Mouse (Mus musculus) forebrain, embryonic 11.5 days (tissue): Measurements from ENCODE around the gene Fam71f2. TPM values are rescaled to one million over a fixed set of nuclear protein-coding genes. Genes with fewer than 3 reads are reported as not detected.

Experiments used
- polyA plus RNA-seq: library from polyadenylated mRNA; unstranded; fragments of >200 nt; fragmentation: Nextera tagmentation; extraction: Ambion mirVana; gene quantifications from 2 replicates; pipeline ENCODE4 v1.2.1, GENCODE M21; 2014

Fam71f2 gene
- polyA plus RNA-seq, 1 experiment from 2014 or later: 0.52 TPM

Other genes starting within 250 kb of the Fam71f2 start
- not detected in 2 replicates for gene Lep, start 219.4 kb upstream of the Fam71f2 start, polyA plus RNA-seq
- gene Rbm28, start 114.6 kb upstream of the Fam71f2 start, polyA plus RNA-seq: 73.3 and 74.8 TPM in 2 replicates
- gene Prrt4, start 100.0 kb upstream of the Fam71f2 start, polyA plus RNA-seq: 0.67 and 0.95 TPM in 2 replicates
- 38.3 and 40.0 TPM in 2 replicates for gene Impdh1, start 63.2 kb upstream of the Fam71f2 start, polyA plus RNA-seq
- gene Hilpda, start 7.1 kb upstream of the Fam71f2 start, polyA plus RNA-seq: 27.3 and 29.2 TPM in 2 replicates
- gene Fam71f1, start 39.5 kb downstream of the Fam71f2 start, polyA plus RNA-seq: not detected in 2 replicates
- gene Calu, start 68.5 kb downstream of the Fam71f2 start, polyA plus RNA-seq: 240 and 242 TPM in 2 replicates
- gene Opn1sw, start 108.9 kb downstream of the Fam71f2 start, polyA plus RNA-seq: 0.31 and 0.43 TPM in 2 replicates
- gene Ccdc136, start 116.7 kb downstream of the Fam71f2 start, polyA plus RNA-seq: 25.7 and 26.7 TPM in 2 replicates
- 2.4 and 2.6 TPM in 2 replicates for gene Flnc, start 153.7 kb downstream of the Fam71f2 start, polyA plus RNA-seq
- 164 and 190 TPM in 2 replicates for gene Atp6v1f, start 188.1 kb downstream of the Fam71f2 start, polyA plus RNA-seq
- 0.29 TPM in 1 of 2 replicates, not detected in the other for gene Atp6v1fnb, start 191.8 kb downstream of the Fam71f2 start, polyA plus RNA-seq
- gene Kcp, start 228.4 kb downstream of the Fam71f2 start, polyA plus RNA-seq: 9.6 and 14.4 TPM in 2 replicates
- 2.1 and 2.6 TPM in 2 replicates for gene Irf5, start 247.0 kb downstream of the Fam71f2 start, polyA plus RNA-seq